Mouse (Mus musculus) small intestine, adult 2 months (tissue): ENCODE data around the gene Mettl23.

ENCODE experiments used
- CTCF ChIP-seq: fragments of 200-500 bp; IDR thresholded peaks from 2 replicates; pipeline ENCODE4 v1.5.1; 2012; ENCODE audit warnings: low read depth, mild to moderate bottlenecking, control low read depth, inconsistent platforms, low read length, moderate library complexity, mixed read lengths; ENCODE audit not compliant: insufficient replicate concordance, insufficient read length; ENCODE audit errors: extremely low read depth
- POLR2A ChIP-seq: fragments of 200-500 bp; IDR thresholded peaks from 2 replicates; pipeline ENCODE4 v1.6.1; 2012; ENCODE audit warnings: low read depth, mild to moderate bottlenecking, control low read depth, inconsistent platforms, low read length, moderate library complexity

- TF ChIP-seq POLR2A, result no peak
- no peak for TF ChIP-seq CTCF
Observed at GRCm38 (mm10) chr11:116817567-116817966, 25.5 kb upstream of the Mettl23 start.
